Mouse (Mus musculus) kidney, adult 9 months (tissue): ENCODE measurements around the gene Cul4a.

ENCODE experiments used
- DNase-seq: peaks from one replicate; pipeline ENCODE4 v3.0.0; 2022

The Cul4a gene

GRCm38 (mm10) chr8:13141681-13142080 is 36.3 kb downstream of the Cul4a start:
- DNase-seq, result no peak

DNA sequence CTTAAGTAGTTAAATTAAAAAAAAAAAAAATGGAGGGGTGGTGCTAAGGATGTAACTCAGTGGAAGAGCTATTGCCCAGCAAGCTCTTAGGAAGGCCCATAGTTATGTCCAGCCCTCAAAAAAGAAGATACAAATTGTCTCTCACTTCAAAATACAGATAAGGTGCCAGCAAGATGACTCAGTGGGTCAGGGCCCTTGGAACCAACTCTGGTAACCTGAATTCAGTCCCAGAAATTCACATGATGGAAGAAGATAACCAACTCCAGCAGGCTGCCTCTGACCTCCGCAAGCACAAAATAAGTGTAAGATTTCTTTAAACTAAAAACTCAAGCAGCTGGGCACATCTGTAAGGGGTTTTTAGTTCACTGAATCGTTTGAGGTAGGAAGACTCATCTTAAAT is 43.1 kb downstream of the Cul4a start:
- DNase-seq, result no peak

GRCm38 (mm10) chr8:13149287-13149686 is 43.9 kb downstream of the Cul4a start:
- no peak for DNase-seq

DNA sequence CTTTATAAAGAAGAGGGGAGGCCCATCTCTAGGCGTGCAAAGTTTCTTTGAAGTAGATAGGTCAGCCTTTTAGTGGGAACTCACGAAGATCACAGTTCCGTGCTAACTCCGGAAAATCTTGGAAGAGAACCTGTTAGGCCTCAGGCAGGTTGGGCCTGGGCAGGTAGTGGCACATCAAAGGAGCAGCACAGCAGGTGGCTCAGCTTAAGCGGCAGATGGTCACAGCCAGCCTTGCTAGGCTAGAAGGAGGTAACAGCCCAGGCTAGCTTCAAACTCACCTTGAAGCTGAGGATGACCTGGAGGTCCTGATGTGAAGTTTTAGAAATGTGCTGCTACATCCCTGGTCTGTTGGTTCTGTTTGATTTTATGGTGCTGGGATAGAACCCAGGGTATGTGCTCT is 44.4 kb downstream of the Cul4a start:
- no peak for DNase-seq

DNA sequence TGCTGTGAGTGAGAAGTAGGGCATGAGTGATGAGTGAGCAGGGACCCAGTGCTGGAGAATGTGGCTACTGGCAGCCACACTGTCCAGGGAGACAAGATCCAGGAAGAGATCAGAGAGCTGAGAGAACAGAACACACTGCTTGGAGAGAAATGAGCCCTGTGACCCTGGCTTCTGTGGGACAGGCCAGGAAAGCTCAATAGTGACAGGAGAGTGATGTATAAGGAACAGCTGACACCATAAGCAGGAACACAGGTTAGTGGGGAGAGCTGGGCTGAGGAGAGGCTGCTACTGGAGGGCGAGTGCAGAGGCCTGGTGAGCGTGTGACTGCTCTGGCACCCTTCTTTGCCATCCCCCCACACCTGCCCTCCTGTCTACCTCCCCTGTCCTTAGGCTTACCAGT is 45.5 kb downstream of the Cul4a start:
- DNase-seq, result no peak

DNA sequence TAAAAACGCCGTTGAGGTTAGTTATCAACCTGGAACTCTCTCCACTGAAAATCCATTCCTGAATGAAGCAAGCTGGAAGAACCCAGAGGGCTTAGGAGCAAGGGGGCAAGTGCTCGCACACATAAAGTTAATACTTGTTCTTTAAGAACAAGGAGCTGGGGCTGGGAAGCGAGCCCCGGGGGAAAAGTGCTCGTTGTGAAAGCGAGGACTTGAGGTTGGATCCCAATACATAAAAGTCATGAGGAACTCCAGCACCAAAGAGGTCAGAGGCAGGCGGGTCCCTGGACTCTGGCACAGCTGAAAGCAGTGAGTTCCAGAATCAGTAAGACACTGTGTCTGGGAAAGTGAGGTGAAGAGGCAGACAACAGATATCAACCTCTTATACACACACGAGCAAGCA is 48.7 kb downstream of the Cul4a start:
- no peak for DNase-seq

GRCm38 (mm10) chr8:13155358-13155757 is 49.9 kb downstream of the Cul4a start:
- DNase-seq, result no peak

DNA sequence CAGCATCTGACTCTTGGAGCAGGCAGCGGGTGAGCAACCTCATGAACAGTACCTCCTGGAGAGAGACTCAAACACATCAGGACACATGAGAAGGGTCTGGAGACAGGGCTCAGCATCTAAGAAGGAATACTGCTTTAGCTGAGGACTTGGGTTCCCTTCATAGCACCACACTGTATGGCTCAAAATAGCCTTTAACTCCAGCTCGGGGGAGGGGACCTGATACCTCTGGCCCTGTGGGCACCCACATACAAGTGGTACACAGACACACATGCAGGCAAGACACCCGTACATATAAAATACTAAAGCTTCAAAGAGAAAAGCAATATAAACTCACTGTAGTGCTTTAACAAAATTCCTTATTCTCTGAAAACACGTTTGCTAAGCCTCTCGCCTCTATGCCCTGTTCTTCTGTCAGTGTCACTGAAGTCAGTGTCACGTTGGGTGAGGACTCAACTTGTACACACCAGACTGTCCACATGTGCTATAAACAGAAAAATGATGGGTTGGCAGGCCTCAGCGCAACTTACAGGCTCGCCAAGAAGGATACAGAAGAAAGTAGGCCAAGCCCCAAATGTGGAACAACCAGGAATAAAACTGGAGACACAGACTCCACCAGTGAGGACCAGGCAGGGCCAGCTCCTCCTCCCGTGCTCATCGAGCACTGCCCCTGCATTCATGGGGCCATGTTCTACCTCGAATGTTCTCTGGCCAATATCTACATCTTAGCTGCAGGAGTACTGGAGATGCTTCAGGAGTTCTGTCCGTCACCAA is 51.1 kb downstream of the Cul4a start:
- DNase-seq, result no peak

- DNase-seq, result peak; percentile 99
Observed at GRCm38 (mm10) chr8:13158718-13159376, 53.4 kb downstream of the Cul4a start, which contains the start of gene Lamp1. Lamp1 (plus strand) TSS chr8:13159161.

GRCm38 (mm10) chr8:13159377-13159881 is 54.0 kb downstream of the Cul4a start:
- DNase-seq, result no peak

DNA sequence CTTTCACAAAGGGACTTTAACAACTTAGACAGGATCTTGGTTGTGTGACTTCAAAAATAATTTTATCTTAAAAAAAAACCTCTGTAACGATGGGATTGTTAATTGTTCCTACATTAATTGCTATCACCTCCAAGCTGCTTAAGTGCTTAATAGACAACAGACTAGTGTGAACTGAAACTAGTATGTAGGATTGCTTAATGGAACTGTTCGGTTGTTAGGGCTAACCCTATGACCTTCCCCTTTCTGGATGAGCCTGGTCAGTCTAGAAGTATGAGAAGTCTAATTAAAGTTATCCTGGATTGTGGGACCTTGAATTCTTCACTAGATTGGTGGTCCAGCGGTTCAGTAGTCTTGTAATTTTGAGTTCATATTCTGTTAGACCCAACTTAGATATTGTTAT is 55.3 kb downstream of the Cul4a start:
- DNase-seq, result no peak

DNA sequence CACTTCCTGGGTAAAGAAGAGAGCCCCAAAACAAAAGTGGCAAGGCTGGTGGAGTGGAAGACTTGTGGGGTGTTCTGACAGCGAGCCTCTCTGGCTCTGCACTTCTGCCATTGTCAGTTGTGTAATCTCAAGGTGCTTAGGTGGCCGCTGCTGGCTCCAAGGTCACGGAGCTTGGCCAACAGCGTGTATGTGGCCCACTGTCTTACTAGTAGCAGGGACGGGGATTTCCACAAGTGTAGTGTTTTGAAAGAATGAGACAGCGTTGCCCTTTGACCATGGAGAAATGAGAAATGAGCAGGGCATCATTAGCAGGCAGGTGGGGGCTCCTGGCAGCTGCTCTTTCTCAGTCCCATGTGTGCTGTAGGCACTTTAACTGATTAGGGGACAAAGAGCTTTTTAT is 56.7 kb downstream of the Cul4a start:
- DNase-seq, result peak; percentile 59

DNA sequence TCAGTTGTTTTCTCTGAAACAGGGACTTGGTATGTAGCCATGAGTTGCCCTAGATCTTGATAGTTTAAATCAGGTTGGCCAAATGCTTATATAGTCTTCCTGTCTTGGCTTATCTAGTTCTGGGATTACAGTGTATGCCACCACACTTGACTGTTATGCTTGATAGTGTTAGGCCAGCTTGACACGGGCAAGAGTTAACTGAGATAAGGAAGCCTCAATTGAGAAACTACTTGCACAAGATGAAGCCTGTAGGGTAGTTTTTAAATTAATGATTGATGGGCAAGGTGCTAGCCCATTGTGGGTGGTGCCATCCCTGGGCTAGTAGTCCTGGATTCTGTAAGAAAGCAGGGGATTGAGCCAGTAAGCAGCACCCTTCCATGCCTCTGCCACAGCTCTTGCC is 58.1 kb downstream of the Cul4a start:
- DNase-seq, result peak; percentile 48

GRCm38 (mm10) chr8:13164361-13164760 is 58.9 kb downstream of the Cul4a start:
- no peak for DNase-seq

GRCm38 (mm10) chr8:13170510-13170909 is 65.1 kb downstream of the Cul4a start:
- no peak for DNase-seq

GRCm38 (mm10) chr8:13174305-13174704 is 68.9 kb downstream of the Cul4a start:
- DNase-seq, result peak; percentile 49

DNA sequence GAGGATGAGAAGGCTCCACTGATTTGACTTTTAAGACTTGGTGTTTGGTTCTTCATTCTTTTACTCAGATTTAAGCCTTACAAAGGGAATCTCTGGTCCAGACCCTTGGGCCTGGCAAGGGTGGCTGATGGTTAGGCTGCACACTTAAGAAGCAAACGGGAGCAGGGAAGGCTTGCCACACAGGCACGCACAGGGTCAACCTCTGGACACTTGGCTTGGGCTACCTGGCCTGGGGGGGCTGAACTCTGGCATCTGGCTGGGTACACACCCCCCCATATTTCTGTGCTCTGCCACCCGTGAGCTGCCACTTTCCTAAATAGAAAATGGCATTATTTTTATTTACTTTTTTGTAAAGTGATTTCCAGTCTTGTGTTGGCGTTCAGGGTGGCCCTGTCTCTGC is 69.4 kb downstream of the Cul4a start:
- peak; percentile 73 for DNase-seq

DNA sequence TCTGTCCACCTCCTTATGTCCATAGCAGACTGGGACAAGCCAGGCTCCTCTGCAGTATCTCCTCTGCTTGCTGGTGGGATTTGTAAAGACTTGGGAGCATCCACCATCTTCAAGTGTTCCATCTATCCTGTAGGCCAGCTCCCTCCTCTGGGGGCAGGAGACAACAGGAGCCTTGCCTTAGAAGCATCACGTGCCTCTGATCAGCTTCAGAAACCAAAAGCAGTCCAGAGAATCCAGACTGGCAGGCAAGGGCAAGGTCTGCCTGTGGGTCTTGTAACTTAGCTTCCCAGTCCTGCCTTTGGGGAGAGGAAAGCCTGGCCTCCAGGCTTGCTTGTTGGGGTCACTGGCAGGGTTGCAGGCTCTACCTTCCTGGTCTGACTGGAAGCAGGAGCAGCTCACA is 70.2 kb downstream of the Cul4a start:
- DNase-seq, result peak; percentile 60

DNA sequence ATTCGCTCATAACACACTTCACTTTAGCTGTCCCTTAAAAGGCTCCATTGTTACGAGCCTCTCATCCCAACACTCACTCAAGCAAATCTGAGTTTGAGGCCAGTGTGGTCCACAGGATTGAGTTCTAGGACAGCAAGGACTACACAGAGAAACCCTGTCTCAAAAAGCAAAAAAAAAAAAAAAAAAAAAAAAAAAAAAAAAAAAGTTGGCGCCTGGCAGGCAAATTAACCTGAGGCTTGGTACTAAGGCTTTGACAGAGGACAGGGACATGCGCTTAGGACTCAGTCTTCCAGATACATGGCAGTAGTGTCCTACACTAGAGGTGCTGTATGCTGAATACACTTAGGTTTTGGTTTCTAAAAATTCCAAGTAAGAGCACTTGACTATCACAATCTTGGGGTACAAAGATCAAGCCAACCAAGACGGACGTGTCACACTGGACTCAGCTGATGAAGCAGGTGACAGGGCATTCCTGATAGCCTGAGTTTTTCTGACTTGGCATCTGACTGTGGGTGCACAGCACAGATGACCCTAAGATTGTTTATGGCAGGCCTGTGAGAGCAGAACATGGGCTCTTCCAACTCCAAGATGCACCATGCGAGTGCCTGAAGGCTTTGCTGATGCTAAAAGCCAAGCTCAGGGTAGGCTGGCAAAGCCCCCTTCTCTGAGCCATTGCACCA is 71.9 kb downstream of the Cul4a start:
- no peak for DNase-seq

DNA sequence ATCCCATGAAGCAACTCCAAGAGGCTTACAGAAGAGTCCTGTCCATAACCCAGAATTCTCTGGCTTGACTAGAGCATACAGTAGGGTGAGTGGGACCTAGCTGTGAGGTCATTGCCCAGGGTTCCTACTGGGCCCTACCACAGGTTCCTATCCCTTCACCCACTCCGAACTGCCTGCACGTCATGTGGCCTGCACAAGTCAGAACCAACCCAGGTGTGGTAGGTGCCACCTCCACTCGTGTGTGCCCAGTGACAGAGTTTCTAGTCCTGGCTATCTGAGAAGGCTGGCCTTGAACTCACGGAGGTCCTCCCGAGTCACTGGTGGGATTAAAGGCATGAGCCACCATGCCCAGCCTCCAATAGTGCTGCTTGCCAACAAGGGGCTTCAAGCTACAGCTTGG is 72.7 kb downstream of the Cul4a start:
- no peak for DNase-seq

- no peak for DNase-seq
Observed at GRCm38 (mm10) chr8:13179482-13179881, 74.1 kb downstream of the Cul4a start.

DNA sequence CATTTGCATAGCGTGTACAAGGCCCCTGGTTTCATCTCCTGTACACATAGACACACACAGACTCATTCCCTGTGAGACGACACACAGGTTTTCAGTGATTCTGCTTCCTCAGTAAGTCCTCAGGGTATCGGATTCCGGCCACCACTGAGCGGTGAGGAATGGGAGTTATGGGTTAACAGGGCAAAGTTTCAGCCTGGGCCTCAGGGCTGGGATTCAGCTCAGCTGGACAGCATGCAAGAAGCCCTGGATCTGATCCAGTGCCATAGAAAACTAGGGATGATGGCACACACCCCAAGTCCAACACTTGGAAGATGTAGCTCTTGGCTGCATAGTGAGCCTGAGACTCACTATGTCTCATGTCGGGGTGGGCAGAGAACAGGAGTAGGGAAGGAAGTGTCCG is 74.5 kb downstream of the Cul4a start:
- DNase-seq, result no peak

- DNase-seq, result no peak
Observed at GRCm38 (mm10) chr8:13180408-13180807, 75.0 kb downstream of the Cul4a start.
